Mouse (Mus musculus) olfactory bulb, adult 2 months (tissue): ENCODE results near the gene Serpina9.
"Not testable (repeated sequence)": the region's sequence is repeated elsewhere in the genome, so short reads cannot be mapped to it uniquely, and the experiment has no call there.

Experiments used
- CTCF ChIP-seq: fragments of 200-500 bp; IDR thresholded peaks from 2 replicates; pipeline ENCODE4 v1.5.1; 2012; ENCODE audit warnings: low read depth, mild to moderate bottlenecking, low read length, moderate library complexity; ENCODE audit not compliant: insufficient read depth
- POLR2A ChIP-seq: fragments of 200-500 bp; IDR thresholded peaks from 2 replicates; pipeline ENCODE4 v1.6.1; 2012; ENCODE audit warnings: mild to moderate bottlenecking, low read depth, low read length, moderate library complexity; ENCODE audit not compliant: insufficient read depth

DNA sequence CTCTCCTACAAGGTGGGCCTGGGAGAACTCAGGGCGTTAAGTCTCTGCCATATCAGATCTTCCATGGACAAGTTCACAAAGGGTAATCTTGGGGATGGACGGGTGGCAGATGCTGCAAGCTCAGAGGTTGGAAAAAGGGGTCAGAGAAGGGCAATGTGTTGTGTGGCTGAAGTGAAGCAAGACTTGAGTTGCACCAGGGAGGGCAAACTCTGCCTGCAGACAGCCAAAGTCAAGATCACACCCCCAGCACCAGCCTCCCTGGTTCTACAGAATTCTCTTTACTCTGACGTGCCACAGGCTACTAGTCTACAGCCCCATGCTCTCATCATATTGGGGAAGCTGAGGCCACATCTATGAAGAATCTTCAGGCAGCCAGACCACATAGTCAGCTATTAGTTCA, 60.6 kb downstream of the Serpina9 start:
- not testable (repeated sequence) for TF ChIP-seq POLR2A, CTCF
